Mouse (Mus musculus): ENCODE results near the gene Bmx. TPM values are rescaled to one million over a fixed set of nuclear protein-coding genes. Genes with fewer than 3 reads are reported as not detected.

The Bmx gene
- polyA plus RNA-seq, 1 experiment from 2014 or later: 7.2 TPM

DNA sequence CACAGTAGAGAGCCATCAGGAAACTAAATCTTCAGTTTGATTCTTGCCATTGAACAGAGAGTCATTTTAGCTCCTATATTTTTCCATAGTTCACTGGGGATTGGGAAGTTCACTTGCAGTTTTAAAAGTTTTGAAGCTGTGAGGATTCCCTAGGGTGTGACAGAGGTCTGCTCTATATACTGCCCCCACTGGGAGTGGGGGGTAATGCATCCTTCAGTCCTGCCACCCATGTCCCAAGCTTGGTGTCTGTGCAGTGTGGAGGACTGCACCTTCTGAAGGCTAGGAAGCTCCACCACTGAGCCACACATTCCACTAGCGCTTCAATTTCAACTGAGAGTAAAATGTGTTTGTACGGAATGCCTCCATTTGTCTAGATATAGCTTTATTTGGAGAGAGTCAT lies 36.0 kb downstream of the Bmx start:
- no peaks in the 10 kb centered on the region for H3K27me3 ChIP-seq (ENCODE audit: control insufficient read depth, insufficient read depth, low read length)
- no peak overlapping the region for H3K4me3 ChIP-seq (ENCODE audit: control insufficient read depth in 1 of 2, insufficient read depth in 1 of 2, low read depth in 1 of 2, low read length in 2 of 2)
- H3K4me1 ChIP-seq (ENCODE audit: control insufficient read depth in 2 of 2, insufficient read depth in 2 of 2, low read length in 2 of 2): no peaks in the 10 kb centered on the region
- no peaks in the 10 kb centered on the region for H3K36me3 ChIP-seq (ENCODE audit: control insufficient read depth, insufficient read depth, low read length)
- H3K9me3 ChIP-seq (ENCODE audit: control insufficient read depth, low read length): no peaks in the 10 kb centered on the region
- ATAC-seq (ENCODE audit: insufficient number of reproducible peaks, insufficient read depth, low FRiP score, low read depth): no peak
- H3K27ac ChIP-seq (replicated peaks in 1 of 2; ENCODE audit: control insufficient read depth in 1 of 2, insufficient read depth in 1 of 2, low read depth in 2 of 2, low read length in 2 of 2): no peak overlapping the region
- H3K4me2 ChIP-seq (ENCODE audit: low read length): no peak overlapping the region
- WGBS: 63% methylated on average over 2 of the region's 2 CpGs
- H3K9ac ChIP-seq (ENCODE audit: low read length): no peak overlapping the region

DNA sequence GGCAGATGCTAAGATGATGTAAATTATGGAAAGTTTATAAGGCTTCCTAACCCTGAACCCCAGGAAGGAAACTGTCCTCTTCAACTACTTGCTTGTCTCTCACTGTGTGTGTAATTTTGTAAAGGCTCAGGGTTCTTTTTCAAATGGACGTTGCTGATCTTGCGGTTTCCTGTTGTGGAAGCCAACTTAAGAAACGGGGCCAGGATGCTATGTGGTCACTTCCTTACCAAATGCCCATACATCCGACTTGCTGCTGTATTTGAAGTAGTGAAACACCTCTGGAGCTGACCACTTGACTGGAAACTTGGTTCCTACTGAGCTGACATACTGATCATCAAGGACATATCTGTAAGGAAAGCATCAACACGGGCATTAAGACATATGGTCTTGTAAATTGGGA lies 57.4 kb downstream of the Bmx start:
- H3K9ac ChIP-seq (ENCODE audit: low read length): no peak overlapping the region
- H3K4me3 ChIP-seq (ENCODE audit: control insufficient read depth in 1 of 2, insufficient read depth in 1 of 2, low read depth in 1 of 2, low read length in 2 of 2): no peak overlapping the region
- 64% methylated on average over 5 of the region's 5 CpGs for WGBS
- no peaks in the 10 kb centered on the region for H3K36me3 ChIP-seq (ENCODE audit: control insufficient read depth, insufficient read depth, low read length)
- no peak for ATAC-seq (ENCODE audit: insufficient number of reproducible peaks, insufficient read depth, low FRiP score, low read depth)
- no peaks in the 10 kb centered on the region for H3K27me3 ChIP-seq (ENCODE audit: control insufficient read depth, insufficient read depth, low read length)
- no peak overlapping the region for H3K4me2 ChIP-seq (ENCODE audit: low read length)
- H3K27ac ChIP-seq (replicated peaks in 1 of 2; ENCODE audit: control insufficient read depth in 1 of 2, insufficient read depth in 1 of 2, low read depth in 2 of 2, low read length in 2 of 2): no peak overlapping the region
- no peaks in the 10 kb centered on the region for H3K4me1 ChIP-seq (ENCODE audit: control insufficient read depth in 2 of 2, insufficient read depth in 2 of 2, low read length in 2 of 2)
- H3K9me3 ChIP-seq (ENCODE audit: control insufficient read depth, low read length): no peaks in the 10 kb centered on the region

DNA sequence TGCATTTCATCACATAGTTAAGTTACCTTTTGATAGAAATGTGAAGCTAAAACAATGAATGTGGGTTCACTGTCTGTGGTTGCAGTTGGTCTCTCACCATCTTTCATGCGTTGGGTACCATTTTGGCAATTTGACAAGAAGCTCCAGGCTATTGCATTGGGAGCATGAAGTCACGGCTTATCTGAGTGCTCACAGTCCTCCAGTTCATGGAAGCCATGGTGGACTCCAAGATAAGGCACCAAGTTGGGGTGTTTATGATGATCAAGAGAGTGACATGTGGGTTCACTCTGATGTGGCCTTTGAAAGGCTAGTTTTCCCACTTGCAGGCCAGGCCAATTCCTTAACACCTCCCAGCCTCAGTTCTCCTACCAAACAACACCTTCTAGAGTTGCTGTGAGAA lies 60.3 kb downstream of the Bmx start:
- WGBS: 84% methylated on average over 2 of the region's 2 CpGs
- no peaks in the 10 kb centered on the region for H3K36me3 ChIP-seq (ENCODE audit: control insufficient read depth, insufficient read depth, low read length)
- no peaks in the 10 kb centered on the region for H3K4me1 ChIP-seq (ENCODE audit: control insufficient read depth in 2 of 2, insufficient read depth in 2 of 2, low read length in 2 of 2)
- H3K9me3 ChIP-seq (ENCODE audit: control insufficient read depth, low read length): no peaks in the 10 kb centered on the region
- no peak overlapping the region for H3K4me3 ChIP-seq (ENCODE audit: control insufficient read depth in 1 of 2, insufficient read depth in 1 of 2, low read depth in 1 of 2, low read length in 2 of 2)
- H3K27me3 ChIP-seq (ENCODE audit: control insufficient read depth, insufficient read depth, low read length): no peaks in the 10 kb centered on the region
- ATAC-seq (ENCODE audit: insufficient number of reproducible peaks, insufficient read depth, low FRiP score, low read depth): no peak
- H3K4me2 ChIP-seq (ENCODE audit: low read length): no peak overlapping the region
- H3K27ac ChIP-seq (replicated peaks in 1 of 2; ENCODE audit: control insufficient read depth in 1 of 2, insufficient read depth in 1 of 2, low read depth in 2 of 2, low read length in 2 of 2): no peak overlapping the region
- no peak overlapping the region for H3K9ac ChIP-seq (ENCODE audit: low read length)

DNA sequence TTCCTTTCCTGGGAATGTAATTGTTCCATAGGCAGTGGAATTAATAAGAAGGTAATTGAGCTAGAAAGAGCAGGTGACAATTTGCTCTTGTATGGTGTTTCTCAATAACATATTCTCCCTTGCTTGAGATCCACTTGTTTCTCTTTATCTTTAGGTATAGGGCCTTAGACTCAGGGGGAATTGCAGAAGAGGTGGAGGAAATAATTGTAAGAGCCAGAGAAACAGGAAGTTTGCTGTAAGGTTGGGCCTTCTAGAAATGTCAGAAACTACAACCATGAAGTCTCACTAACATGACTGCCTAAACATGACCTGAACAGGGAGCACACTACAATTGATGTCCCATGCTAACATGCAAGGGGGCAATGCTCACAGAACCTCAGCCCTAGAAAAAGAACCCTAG lies 68.1 kb downstream of the Bmx start:
- no peak overlapping the region for H3K27ac ChIP-seq (replicated peaks in 1 of 2; ENCODE audit: control insufficient read depth in 1 of 2, insufficient read depth in 1 of 2, low read depth in 2 of 2, low read length in 2 of 2)
- no peak overlapping the region for H3K4me2 ChIP-seq (ENCODE audit: low read length)
- H3K27me3 ChIP-seq (ENCODE audit: control insufficient read depth, insufficient read depth, low read length): no peaks in the 10 kb centered on the region
- no peaks in the 10 kb centered on the region for H3K9me3 ChIP-seq (ENCODE audit: control insufficient read depth, low read length)
- H3K9ac ChIP-seq (ENCODE audit: low read length): no peak overlapping the region
- no peaks in the 10 kb centered on the region for H3K36me3 ChIP-seq (ENCODE audit: control insufficient read depth, insufficient read depth, low read length)
- no peak for ATAC-seq (ENCODE audit: insufficient number of reproducible peaks, insufficient read depth, low FRiP score, low read depth)
- no peaks in the 10 kb centered on the region for H3K4me1 ChIP-seq (ENCODE audit: control insufficient read depth in 2 of 2, insufficient read depth in 2 of 2, low read length in 2 of 2)
- no peak overlapping the region for H3K4me3 ChIP-seq (ENCODE audit: control insufficient read depth in 1 of 2, insufficient read depth in 1 of 2, low read depth in 1 of 2, low read length in 2 of 2)

DNA sequence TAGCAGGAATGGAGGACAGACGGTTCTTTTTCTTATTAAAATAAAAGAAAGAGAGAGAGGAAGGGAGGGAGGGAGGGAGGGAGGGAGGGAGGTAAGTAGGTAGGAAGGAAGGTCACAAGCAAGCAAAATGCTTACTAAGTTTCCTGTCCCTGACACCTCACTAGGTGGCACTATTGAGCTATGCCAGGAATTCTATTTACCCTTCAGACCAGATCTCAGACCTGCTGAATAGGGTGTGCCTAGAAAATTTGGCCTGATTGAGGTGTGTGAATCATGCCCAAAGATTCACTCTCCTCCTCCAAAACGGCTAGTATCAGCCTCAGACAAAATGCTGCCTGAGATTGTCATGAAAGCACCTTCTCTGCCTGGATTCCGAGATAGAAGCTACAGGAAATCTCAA lies 74.1 kb downstream of the Bmx start:
- no peak for ATAC-seq (ENCODE audit: insufficient number of reproducible peaks, insufficient read depth, low FRiP score, low read depth)
- Histone ChIP-seq H3K4me2 (ENCODE audit: low read length) (no peak overlapping the region), H3K27me3 (ENCODE audit: control insufficient read depth, insufficient read depth, low read length) (no peaks in the 10 kb centered on the region), H3K27ac (replicated peaks in 1 of 2; ENCODE audit: control insufficient read depth in 1 of 2, insufficient read depth in 1 of 2, low read depth in 2 of 2, low read length in 2 of 2) (no peak overlapping the region), H3K9me3 (ENCODE audit: control insufficient read depth, low read length) (no peaks in the 10 kb centered on the region), H3K36me3 (ENCODE audit: control insufficient read depth, insufficient read depth, low read length) (no peaks in the 10 kb centered on the region), H3K4me3 (ENCODE audit: control insufficient read depth in 1 of 2, insufficient read depth in 1 of 2, low read depth in 1 of 2, low read length in 2 of 2) (no peak overlapping the region), H3K9ac (ENCODE audit: low read length) (no peak overlapping the region), H3K4me1 (ENCODE audit: control insufficient read depth in 2 of 2, insufficient read depth in 2 of 2, low read length in 2 of 2) (no peaks in the 10 kb centered on the region)
- 28% methylated on average over 3 of the region's 3 CpGs for WGBS

DNA sequence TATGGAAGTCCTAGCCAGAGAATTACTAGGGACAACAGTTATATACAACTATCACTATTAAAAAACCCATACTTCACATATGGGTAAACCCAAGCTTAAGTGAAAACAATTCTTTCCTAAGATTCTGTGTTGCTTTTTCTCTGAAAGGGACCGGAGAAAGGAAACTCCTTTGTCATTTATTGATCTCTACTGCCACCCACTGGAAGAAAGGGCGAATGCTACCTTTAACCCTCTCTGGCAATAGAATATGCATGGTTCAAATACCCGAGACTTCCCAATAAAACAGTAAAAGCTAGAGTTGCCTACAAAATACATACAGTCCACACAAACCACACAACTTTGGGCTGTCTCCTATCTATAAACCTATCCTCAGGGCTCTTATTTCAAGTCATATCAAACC lies 78.2 kb downstream of the Bmx start:
- H3K4me3 ChIP-seq (ENCODE audit: control insufficient read depth in 1 of 2, insufficient read depth in 1 of 2, low read depth in 1 of 2, low read length in 2 of 2): no peak overlapping the region
- no peaks in the 10 kb centered on the region for H3K36me3 ChIP-seq (ENCODE audit: control insufficient read depth, insufficient read depth, low read length)
- no peak overlapping the region for H3K4me2 ChIP-seq (ENCODE audit: low read length)
- no peaks in the 10 kb centered on the region for H3K27me3 ChIP-seq (ENCODE audit: control insufficient read depth, insufficient read depth, low read length)
- no peak for ATAC-seq (ENCODE audit: insufficient number of reproducible peaks, insufficient read depth, low FRiP score, low read depth)
- H3K4me1 ChIP-seq (ENCODE audit: control insufficient read depth in 2 of 2, insufficient read depth in 2 of 2, low read length in 2 of 2): no peaks in the 10 kb centered on the region
- 20% methylated on average over 3 of the region's 3 CpGs for WGBS
- no peaks in the 10 kb centered on the region for H3K9me3 ChIP-seq (ENCODE audit: control insufficient read depth, low read length)
- H3K27ac ChIP-seq (replicated peaks in 1 of 2; ENCODE audit: control insufficient read depth in 1 of 2, insufficient read depth in 1 of 2, low read depth in 2 of 2, low read length in 2 of 2): no peak overlapping the region
- no peak overlapping the region for H3K9ac ChIP-seq (ENCODE audit: low read length)

DNA sequence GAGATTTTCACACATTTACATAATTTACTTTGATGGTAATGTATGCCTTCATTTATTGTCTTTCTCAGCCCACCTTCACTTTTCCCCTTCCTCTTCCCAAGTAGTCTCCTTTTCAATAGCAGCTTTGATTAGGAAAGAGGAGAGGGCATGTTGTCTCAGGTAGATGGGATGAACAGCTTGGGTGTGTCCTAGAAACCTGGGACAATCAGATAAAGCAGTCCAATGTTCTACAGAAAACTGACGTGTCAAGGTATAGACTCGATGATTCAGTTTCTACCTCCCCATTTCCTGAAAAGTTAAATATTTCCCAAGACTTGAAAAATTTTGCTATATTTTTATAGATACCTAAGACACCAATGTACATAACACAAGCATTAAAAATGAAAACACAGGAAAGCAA lies 79.1 kb downstream of the Bmx start:
- 84% methylated on average over 2 of the region's 2 CpGs for WGBS
- no peak for ATAC-seq (ENCODE audit: insufficient number of reproducible peaks, insufficient read depth, low FRiP score, low read depth)
- H3K4me3 ChIP-seq (ENCODE audit: control insufficient read depth in 1 of 2, insufficient read depth in 1 of 2, low read depth in 1 of 2, low read length in 2 of 2): no peak overlapping the region
- H3K4me2 ChIP-seq (ENCODE audit: low read length): no peak overlapping the region
- H3K27ac ChIP-seq (replicated peaks in 1 of 2; ENCODE audit: control insufficient read depth in 1 of 2, insufficient read depth in 1 of 2, low read depth in 2 of 2, low read length in 2 of 2): no peak overlapping the region
- H3K9ac ChIP-seq (ENCODE audit: low read length): no peak overlapping the region
- no peaks in the 10 kb centered on the region for H3K36me3 ChIP-seq (ENCODE audit: control insufficient read depth, insufficient read depth, low read length)
- 0 out of 2 replicates have a peak, but pooled peaks cover 3% of the 10 kb centered on the region for H3K27me3 ChIP-seq (ENCODE audit: control insufficient read depth, insufficient read depth, low read length)
- no peaks in the 10 kb centered on the region for H3K9me3 ChIP-seq (ENCODE audit: control insufficient read depth, low read length)
- H3K4me1 ChIP-seq (ENCODE audit: control insufficient read depth in 2 of 2, insufficient read depth in 2 of 2, low read length in 2 of 2): no peaks in the 10 kb centered on the region

DNA sequence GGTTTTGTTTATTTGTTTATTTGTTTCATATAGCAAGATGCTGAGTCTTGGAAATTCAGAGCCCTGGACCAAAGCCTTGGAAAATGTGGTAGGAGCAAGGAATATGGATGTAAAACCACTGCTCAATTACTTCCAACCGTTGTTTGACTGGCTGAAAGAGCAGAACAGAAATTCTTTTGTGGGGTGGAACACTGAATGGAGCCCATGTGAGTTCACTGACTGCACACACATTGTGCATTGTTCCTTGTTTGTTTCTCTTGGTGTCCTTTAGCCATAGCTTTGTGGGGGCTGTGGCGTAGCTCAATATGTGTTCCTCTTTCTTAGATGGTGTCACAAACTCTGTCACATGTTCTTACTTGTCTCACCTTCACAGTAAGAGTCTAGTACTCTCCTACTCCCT lies 82.2 kb downstream of the Bmx start:
- Histone ChIP-seq H3K9me3 (ENCODE audit: control insufficient read depth, low read length) (no peaks in the 10 kb centered on the region), H3K9ac (ENCODE audit: low read length) (no peak overlapping the region), H3K4me1 (ENCODE audit: control insufficient read depth in 2 of 2, insufficient read depth in 2 of 2, low read length in 2 of 2) (no peaks in the 10 kb centered on the region), H3K27ac (replicated peaks in 1 of 2; ENCODE audit: control insufficient read depth in 1 of 2, insufficient read depth in 1 of 2, low read depth in 2 of 2, low read length in 2 of 2) (no peak overlapping the region), H3K4me2 (ENCODE audit: low read length) (no peak overlapping the region), H3K36me3 (ENCODE audit: control insufficient read depth, insufficient read depth, low read length) (no peaks in the 10 kb centered on the region), H3K27me3 (ENCODE audit: control insufficient read depth, insufficient read depth, low read length) (0 out of 2 replicates have a peak, but pooled peaks cover 5% of the 10 kb centered on the region), H3K4me3 (ENCODE audit: control insufficient read depth in 1 of 2, insufficient read depth in 1 of 2, low read depth in 1 of 2, low read length in 2 of 2) (no peak overlapping the region)
- no peak for ATAC-seq (ENCODE audit: insufficient number of reproducible peaks, insufficient read depth, low FRiP score, low read depth)
- 88% methylated on average over 2 of the region's 2 CpGs for WGBS

Measured in heart, embryonic 14.5 days (tissue).